Mouse (Mus musculus) limb, embryonic 11.5 days (tissue): Measurements from ENCODE around the gene Bmp10. TPM values are rescaled to one million over a fixed set of nuclear protein-coding genes. Genes with fewer than 3 reads are reported as not detected.

Source experiments
- ATAC-seq: fragments of 200-750 bp; cut with Nextera tagmentation; 2 replicates; pipeline ENCODE4 v1.8.0; 2017; ENCODE audit warnings: low read depth; ENCODE audit not compliant: insufficient number of reproducible peaks, low FRiP score, low TSS enrichment
- DNase-seq: peaks from one replicate; pipeline ENCODE4 v3.0.0-alpha.2; 2015; ENCODE audit warnings: low spot score
- H3K27ac ChIP-seq: fragments of 300-500 bp; sonication (generic); replicated peaks from 2 replicates; pipeline ENCODE4 v1.5.1; 2014; ENCODE audit warnings: low read depth, mild to moderate bottlenecking, low read length
- H3K27me3 ChIP-seq: fragments of 300-500 bp; sonication (generic); 2 replicates; pipeline ENCODE4 v1.6.1; 2014; ENCODE audit warnings: mild to moderate bottlenecking, low read length, mixed read lengths; ENCODE audit not compliant: control insufficient read depth, insufficient read depth
- H3K36me3 ChIP-seq: fragments of 300-500 bp; sonication (generic); 2 replicates; pipeline ENCODE4 v1.6.1; 2014; ENCODE audit warnings: mild to moderate bottlenecking, low read length, moderate library complexity, mixed read lengths; ENCODE audit not compliant: control insufficient read depth, insufficient read depth
- H3K4me1 ChIP-seq: fragments of 300-500 bp; sonication (generic); 2 replicates; pipeline ENCODE4 v1.6.1; 2014; ENCODE audit warnings: low read length, mixed read lengths; ENCODE audit not compliant: control insufficient read depth, insufficient read depth
- H3K4me2 ChIP-seq: fragments of 300-500 bp; sonication (generic); 2 replicates; pipeline ENCODE4 v1.6.1; 2014; ENCODE audit warnings: low read depth, mild to moderate bottlenecking, moderate library complexity; ENCODE audit not compliant: severe bottlenecking
- H3K4me3 ChIP-seq: fragments of 300-500 bp; sonication (generic); 2 replicates; pipeline ENCODE4 v1.5.1; 2014; ENCODE audit warnings: low read depth, low read length
- H3K9ac ChIP-seq: fragments of 300-500 bp; sonication (generic); 2 replicates; pipeline ENCODE4 v1.6.1; 2014; ENCODE audit warnings: mild to moderate bottlenecking, low read length
- H3K9me3 ChIP-seq: fragments of 300-500 bp; sonication (generic); 2 replicates; pipeline ENCODE4 v1.6.1; 2016; ENCODE audit warnings: low read length; ENCODE audit not compliant: control insufficient read depth
- WGBS: fragments of 180-500 bp; shearing (Covaris S2); extraction: QIAGEN DNeasy Blood & Tissue Kit; methylation state at CpG from one replicate; pipeline ENCODE4 v1.1.7; 2014; 5-methylcytosine and 5-hydroxymethylcytosine counted together
- polyA plus RNA-seq: library from polyadenylated mRNA; unstranded; fragments of >200 nt; fragmentation: Nextera tagmentation; extraction: Ambion mirVana; gene quantifications from 2 replicates; pipeline ENCODE4 v1.2.1, GENCODE M21; 2014

The Bmp10 gene
- polyA plus RNA-seq, 1 experiment from 2014 or later: not detected

GRCm38 (mm10) chr6:87394783-87395182 is 34.0 kb upstream of the Bmp10 start:
- Histone ChIP-seq H3K27me3 (no peaks in the 10 kb centered on the region), H3K36me3 (no peaks in the 10 kb centered on the region), H3K4me2 (no peak overlapping the region), H3K4me1 (no peaks in the 10 kb centered on the region), H3K27ac (no peak overlapping the region), H3K9me3 (no peaks in the 10 kb centered on the region), H3K9ac (no peak overlapping the region), H3K4me3 (no peak overlapping the region)
- DNase-seq (no peak), ATAC-seq (no peak)
- 86% methylated on average over 9 of the region's 9 CpGs for WGBS

- H3K4me2 ChIP-seq: no peak overlapping the region
- no peak overlapping the region for H3K9ac ChIP-seq
- no peak for ATAC-seq
- no peaks in the 10 kb centered on the region for H3K4me1 ChIP-seq
- 3% methylated on average over 5 of the region's 5 CpGs for WGBS
- no peaks in the 10 kb centered on the region for H3K9me3 ChIP-seq
- no peaks in the 10 kb centered on the region for H3K36me3 ChIP-seq
- H3K27ac ChIP-seq: no peak overlapping the region
- H3K27me3 ChIP-seq: no peaks in the 10 kb centered on the region
- H3K4me3 ChIP-seq: no peak overlapping the region
- DNase-seq: peak; percentile 86
Observed at GRCm38 (mm10) chr6:87399137-87399536, 29.7 kb upstream of the Bmp10 start.

GRCm38 (mm10) chr6:87399886-87400566 is 28.8 kb upstream of the Bmp10 start:
- H3K36me3 ChIP-seq: no peaks in the 10 kb centered on the region
- DNase-seq (no peak), ATAC-seq (no peak)
- H3K9me3 ChIP-seq: no peaks in the 10 kb centered on the region
- no peak overlapping the region for H3K4me2 ChIP-seq
- H3K9ac ChIP-seq: no peak overlapping the region
- no peak overlapping the region for H3K4me3 ChIP-seq
- H3K27me3 ChIP-seq: no peaks in the 10 kb centered on the region
- no peak overlapping the region for H3K27ac ChIP-seq
- 69% methylated on average over 4 of the region's 4 CpGs for WGBS
- H3K4me1 ChIP-seq: no peaks in the 10 kb centered on the region

- ATAC-seq (no peak), DNase-seq (no peak)
Observed at GRCm38 (mm10) chr6:87401456-87401855, 27.3 kb upstream of the Bmp10 start.

GRCm38 (mm10) chr6:87412011-87412410 is 16.8 kb upstream of the Bmp10 start:
- H3K9me3 ChIP-seq: no peaks in the 10 kb centered on the region
- no peak for DNase-seq
- no peaks in the 10 kb centered on the region for H3K4me1 ChIP-seq
- H3K4me3 ChIP-seq: no peak overlapping the region
- no peak overlapping the region for H3K9ac ChIP-seq
- H3K27ac ChIP-seq: no peak overlapping the region
- no peak overlapping the region for H3K4me2 ChIP-seq
- whole genome bisulfite sequencing: 21% methylated on average over 3 of the region's 3 CpGs
- H3K27me3 ChIP-seq: no peaks in the 10 kb centered on the region
- no peaks in the 10 kb centered on the region for H3K36me3 ChIP-seq
- ATAC-seq: no peak

More at GRCm38 (mm10) chr6:87401456-87401855, 27.3 kb upstream of the Bmp10 start:
- no peak overlapping the region for H3K4me2 ChIP-seq
- WGBS: 53% methylated on average over 6 of the region's 6 CpGs
- no peak overlapping the region for H3K27ac ChIP-seq
- no peaks in the 10 kb centered on the region for H3K36me3 ChIP-seq
- H3K4me1 ChIP-seq: no peaks in the 10 kb centered on the region
- no peaks in the 10 kb centered on the region for H3K9me3 ChIP-seq
- H3K9ac ChIP-seq: no peak overlapping the region
- H3K27me3 ChIP-seq: no peaks in the 10 kb centered on the region
- no peak overlapping the region for H3K4me3 ChIP-seq

GRCm38 (mm10) chr6:87422304-87422703 is 6.5 kb upstream of the Bmp10 start:
- Histone ChIP-seq H3K27ac (no peak overlapping the region), H3K27me3 (no peaks in the 10 kb centered on the region)
- WGBS: 81% methylated on average over 7 of the region's 7 CpGs

GRCm38 (mm10) chr6:87424037-87424816 is 4.6 kb upstream of the Bmp10 start:
- no peak for ATAC-seq
- no peak for DNase-seq
- no peak overlapping the region for H3K4me2 ChIP-seq
- no peaks in the 10 kb centered on the region for H3K9me3 ChIP-seq
- H3K36me3 ChIP-seq: no peaks in the 10 kb centered on the region
- H3K4me1 ChIP-seq: no peaks in the 10 kb centered on the region
- H3K27ac ChIP-seq: no peak overlapping the region
- H3K4me3 ChIP-seq: no peak overlapping the region
- no peaks in the 10 kb centered on the region for H3K27me3 ChIP-seq
- WGBS: 72% methylated on average over 19 of the region's 19 CpGs
- H3K9ac ChIP-seq: no peak overlapping the region

More at GRCm38 (mm10) chr6:87422304-87422703, 6.5 kb upstream of the Bmp10 start:
- Histone ChIP-seq H3K9me3 (no peaks in the 10 kb centered on the region), H3K9ac (no peak overlapping the region), H3K4me3 (no peak overlapping the region), H3K4me2 (no peak overlapping the region), H3K4me1 (no peaks in the 10 kb centered on the region), H3K36me3 (no peaks in the 10 kb centered on the region)
- no peak for ATAC-seq
- DNase-seq: no peak

- Histone ChIP-seq H3K4me1 (no peaks in the 10 kb centered on the region), H3K4me2 (no peak overlapping the region), H3K9me3 (no peaks in the 10 kb centered on the region), H3K9ac (no peak overlapping the region), H3K27me3 (no peaks in the 10 kb centered on the region), H3K4me3 (no peak overlapping the region), H3K36me3 (no peaks in the 10 kb centered on the region), H3K27ac (no peak overlapping the region)
- ATAC-seq (no peak), DNase-seq (no peak)
- 86% methylated on average over 5 of the region's 5 CpGs for WGBS
Observed at GRCm38 (mm10) chr6:87426954-87427353, 1.8 kb upstream of the Bmp10 start.
